Mouse (Mus musculus): ENCODE data around the gene Mgea5. TPM values are rescaled to one million over a fixed set of nuclear protein-coding genes. Genes with fewer than 3 reads are reported as not detected.

Mgea5 gene
- polyA plus RNA-seq (2011; ENCODE audit: insufficient read depth, insufficient read length, low read depth, missing spikeins) = 177 and 181 TPM in 2 replicates

DNA sequence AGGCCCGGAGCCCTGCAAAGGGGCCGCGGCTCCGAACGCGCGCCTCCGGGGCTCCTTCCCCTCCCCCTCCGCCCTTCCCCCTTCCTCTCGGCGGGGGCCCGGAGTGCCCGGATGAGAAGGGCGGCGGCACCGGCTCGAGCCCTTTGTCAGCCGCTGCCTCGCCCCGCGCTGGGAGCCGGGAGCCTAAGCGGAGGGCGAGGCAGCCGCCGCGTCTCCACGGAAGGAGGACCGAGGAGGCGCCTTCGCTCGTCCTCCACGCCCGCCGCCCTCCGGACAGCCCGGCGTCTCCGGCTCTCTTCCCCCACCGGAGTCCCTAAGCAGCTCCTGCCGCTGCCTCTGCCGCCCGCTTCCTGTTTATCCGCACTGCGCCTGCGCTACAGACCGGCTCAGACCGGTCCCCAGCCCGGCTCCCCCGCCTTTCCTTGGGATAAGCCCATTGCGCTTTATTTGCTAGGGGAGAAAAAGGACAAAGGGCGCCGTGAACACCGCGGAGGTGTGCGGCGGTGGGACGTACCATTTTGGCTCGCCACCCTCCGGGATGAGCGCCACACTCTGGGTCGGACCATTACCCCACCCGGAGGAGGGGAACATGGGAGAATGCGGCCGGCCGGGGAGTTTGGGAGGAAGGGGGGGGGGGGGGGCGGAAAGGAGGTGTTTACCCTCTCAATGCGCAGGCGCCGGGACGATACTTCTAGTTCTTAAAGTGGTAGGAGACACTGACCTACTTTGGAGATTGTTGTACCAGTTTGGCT is at the start of gene Mgea5:
Mgea5 (minus strand) TSS at position 657 of the 752 bp plus-strand sequence.
- H3K27me3 ChIP-seq (ENCODE audit: control insufficient read depth, insufficient read depth, low read length, poor library complexity, severe bottlenecking) = no peaks in the 10 kb centered on the region
- no peaks in the 10 kb centered on the region for H3K9me3 ChIP-seq (replicated peaks; ENCODE audit: control insufficient read depth, insufficient read depth, low read length, poor library complexity, severe bottlenecking)
- peaks cover 1% of the 10 kb centered on the region for H3K4me1 ChIP-seq (ENCODE audit: control insufficient read depth, insufficient read depth, low read length)
- no peak for TF ChIP-seq EP300 (IDR thresholded peaks at IDR 0.05; ENCODE audit: insufficient read depth, low read depth, low read length)
- no peak for TF ChIP-seq CTCF (IDR thresholded peaks at IDR 0.05; ENCODE audit: low read depth, low read length)
- no peak for TF ChIP-seq POLR2A (IDR thresholded peaks at IDR 0.05; ENCODE audit: insufficient read depth, low read length)
- H3K36me3 ChIP-seq (ENCODE audit: control insufficient read depth, insufficient read depth, low read length, poor library complexity, severe bottlenecking) = peaks cover 24% of the 10 kb centered on the region
- peak within 1 kb of the TSS; percentile 88 for H3K4me3 ChIP-seq (ENCODE audit: low read depth, low read length)
- peak within 1 kb of the TSS; percentile 93 for H3K9ac ChIP-seq (ENCODE audit: low read depth, poor library complexity, severe bottlenecking)
- H3K27ac ChIP-seq (ENCODE audit: insufficient read depth, low read length) = peak within 1 kb of the TSS; percentile 59

- Histone ChIP-seq H3K27ac (ENCODE audit: insufficient read depth, low read length) (0 out of 2 replicates have a peak overlapping the region, but pooled peaks have one; percentile 13), H3K4me3 (ENCODE audit: low read depth, low read length) (no peak overlapping the region), H3K9me3 (replicated peaks; ENCODE audit: control insufficient read depth, insufficient read depth, low read length, poor library complexity, severe bottlenecking) (no peaks in the 10 kb centered on the region), H3K36me3 (ENCODE audit: control insufficient read depth, insufficient read depth, low read length, poor library complexity, severe bottlenecking) (no peaks in the 10 kb centered on the region), H3K27me3 (ENCODE audit: control insufficient read depth, insufficient read depth, low read length, poor library complexity, severe bottlenecking) (no peaks in the 10 kb centered on the region), H3K4me1 (ENCODE audit: control insufficient read depth, insufficient read depth, low read length) (no peaks in the 10 kb centered on the region), H3K9ac (ENCODE audit: low read depth, poor library complexity, severe bottlenecking) (no peak overlapping the region)
- TF ChIP-seq POLR2A (IDR thresholded peaks at IDR 0.05; ENCODE audit: insufficient read depth, low read length) (no peak), CTCF (IDR thresholded peaks at IDR 0.05; ENCODE audit: low read depth, low read length) (no peak), EP300 (IDR thresholded peaks at IDR 0.05; ENCODE audit: insufficient read depth, low read depth, low read length) (no peak)
Measured at GRCm38 (mm10) chr19:45830679-45831078, 47.0 kb upstream of the Mgea5 start.

- H3K9ac ChIP-seq (ENCODE audit: low read depth, poor library complexity, severe bottlenecking) = no peak overlapping the region
- no peaks in the 10 kb centered on the region for H3K4me1 ChIP-seq (ENCODE audit: control insufficient read depth, insufficient read depth, low read length)
- H3K36me3 ChIP-seq (ENCODE audit: control insufficient read depth, insufficient read depth, low read length, poor library complexity, severe bottlenecking) = no peaks in the 10 kb centered on the region
- no peak overlapping the region for H3K27ac ChIP-seq (ENCODE audit: insufficient read depth, low read length)
- H3K9me3 ChIP-seq (replicated peaks; ENCODE audit: control insufficient read depth, insufficient read depth, low read length, poor library complexity, severe bottlenecking) = no peaks in the 10 kb centered on the region
- TF ChIP-seq EP300 (IDR thresholded peaks at IDR 0.05; ENCODE audit: insufficient read depth, low read depth, low read length) = no peak
- TF ChIP-seq POLR2A (IDR thresholded peaks at IDR 0.05; ENCODE audit: insufficient read depth, low read length) = no peak
- TF ChIP-seq CTCF (IDR thresholded peaks at IDR 0.05; ENCODE audit: low read depth, low read length) = no peak
- H3K27me3 ChIP-seq (ENCODE audit: control insufficient read depth, insufficient read depth, low read length, poor library complexity, severe bottlenecking) = no peaks in the 10 kb centered on the region
- H3K4me3 ChIP-seq (ENCODE audit: low read depth, low read length) = no peak overlapping the region
Measured at GRCm38 (mm10) chr19:45827736-45828135, 44.1 kb upstream of the Mgea5 start.

DNA sequence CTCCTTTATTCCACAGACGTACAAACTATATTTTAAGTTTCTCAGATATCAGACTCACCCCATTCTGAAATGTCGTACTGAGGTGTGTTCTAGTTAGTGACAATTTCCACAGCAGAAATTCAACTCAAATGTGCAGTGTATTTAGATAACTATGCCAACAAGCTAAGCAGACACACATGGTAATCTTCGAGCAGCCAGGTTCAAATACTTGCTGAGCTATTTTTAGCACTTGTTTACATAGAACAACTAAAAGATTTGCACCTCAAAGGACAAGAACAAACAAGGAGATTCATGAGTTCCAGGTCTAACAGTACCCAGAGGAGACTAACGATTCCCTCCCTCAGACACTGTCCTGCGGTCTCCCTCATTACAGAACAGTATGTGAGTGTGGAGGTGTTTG is 43.5 kb upstream of the Mgea5 start:
- no peaks in the 10 kb centered on the region for H3K36me3 ChIP-seq (ENCODE audit: control insufficient read depth, insufficient read depth, low read length, poor library complexity, severe bottlenecking)
- H3K27me3 ChIP-seq (ENCODE audit: control insufficient read depth, insufficient read depth, low read length, poor library complexity, severe bottlenecking) = no peaks in the 10 kb centered on the region
- no peak overlapping the region for H3K4me3 ChIP-seq (ENCODE audit: low read depth, low read length)
- no peak for TF ChIP-seq EP300 (IDR thresholded peaks at IDR 0.05; ENCODE audit: insufficient read depth, low read depth, low read length)
- no peak for TF ChIP-seq CTCF (IDR thresholded peaks at IDR 0.05; ENCODE audit: low read depth, low read length)
- TF ChIP-seq POLR2A (IDR thresholded peaks at IDR 0.05; ENCODE audit: insufficient read depth, low read length) = no peak
- H3K9ac ChIP-seq (ENCODE audit: low read depth, poor library complexity, severe bottlenecking) = no peak overlapping the region
- H3K9me3 ChIP-seq (replicated peaks; ENCODE audit: control insufficient read depth, insufficient read depth, low read length, poor library complexity, severe bottlenecking) = no peaks in the 10 kb centered on the region
- no peaks in the 10 kb centered on the region for H3K4me1 ChIP-seq (ENCODE audit: control insufficient read depth, insufficient read depth, low read length)
- no peak overlapping the region for H3K27ac ChIP-seq (ENCODE audit: insufficient read depth, low read length)

DNA sequence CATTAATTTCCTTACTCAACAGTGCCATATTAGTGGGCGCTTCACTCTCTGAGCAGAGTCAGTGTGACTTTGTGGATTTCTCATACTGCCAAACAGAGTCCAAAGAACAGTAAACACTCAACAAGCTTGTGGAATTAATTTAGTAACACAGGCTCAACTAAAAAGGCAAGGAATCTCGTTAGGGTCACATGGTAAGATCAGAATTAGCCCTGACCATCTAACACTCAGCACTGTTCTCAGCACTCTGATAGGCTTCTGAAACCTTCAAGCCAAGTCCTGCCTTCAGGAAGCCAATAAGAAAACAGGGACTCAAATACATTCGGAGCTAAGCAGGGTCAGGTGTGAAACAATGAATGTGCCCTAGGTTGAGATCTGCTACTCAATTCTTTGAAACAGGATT is 42.5 kb upstream of the Mgea5 start:
- Histone ChIP-seq H3K4me3 (ENCODE audit: low read depth, low read length) (no peak overlapping the region), H3K36me3 (ENCODE audit: control insufficient read depth, insufficient read depth, low read length, poor library complexity, severe bottlenecking) (no peaks in the 10 kb centered on the region), H3K27me3 (ENCODE audit: control insufficient read depth, insufficient read depth, low read length, poor library complexity, severe bottlenecking) (no peaks in the 10 kb centered on the region), H3K9me3 (replicated peaks; ENCODE audit: control insufficient read depth, insufficient read depth, low read length, poor library complexity, severe bottlenecking) (no peaks in the 10 kb centered on the region), H3K4me1 (ENCODE audit: control insufficient read depth, insufficient read depth, low read length) (no peaks in the 10 kb centered on the region), H3K9ac (ENCODE audit: low read depth, poor library complexity, severe bottlenecking) (no peak overlapping the region), H3K27ac (ENCODE audit: insufficient read depth, low read length) (no peak overlapping the region)
- TF ChIP-seq EP300 (IDR thresholded peaks at IDR 0.05; ENCODE audit: insufficient read depth, low read depth, low read length) = no peak
- TF ChIP-seq POLR2A (IDR thresholded peaks at IDR 0.05; ENCODE audit: insufficient read depth, low read length) = no peak
- no peak for TF ChIP-seq CTCF (IDR thresholded peaks at IDR 0.05; ENCODE audit: low read depth, low read length)

GRCm38 (mm10) chr19:45821832-45822231 is 38.2 kb upstream of the Mgea5 start:
- Histone ChIP-seq H3K4me3 (ENCODE audit: low read depth, low read length) (no peak overlapping the region), H3K4me1 (ENCODE audit: control insufficient read depth, insufficient read depth, low read length) (peaks cover 8% of the 10 kb centered on the region), H3K27ac (ENCODE audit: insufficient read depth, low read length) (no peak overlapping the region), H3K9me3 (replicated peaks; ENCODE audit: control insufficient read depth, insufficient read depth, low read length, poor library complexity, severe bottlenecking) (no peaks in the 10 kb centered on the region), H3K27me3 (ENCODE audit: control insufficient read depth, insufficient read depth, low read length, poor library complexity, severe bottlenecking) (no peaks in the 10 kb centered on the region), H3K9ac (ENCODE audit: low read depth, poor library complexity, severe bottlenecking) (no peak overlapping the region), H3K36me3 (ENCODE audit: control insufficient read depth, insufficient read depth, low read length, poor library complexity, severe bottlenecking) (no peaks in the 10 kb centered on the region)
- TF ChIP-seq POLR2A (IDR thresholded peaks at IDR 0.05; ENCODE audit: insufficient read depth, low read length) = no peak
- no peak for TF ChIP-seq CTCF (IDR thresholded peaks at IDR 0.05; ENCODE audit: low read depth, low read length)
- no peak for TF ChIP-seq EP300 (IDR thresholded peaks at IDR 0.05; ENCODE audit: insufficient read depth, low read depth, low read length)
